Mouse (Mus musculus) mouse embryonic stem cell (cell line): Measurements from ENCODE around the gene Polr3g.

Experiments used
- in situ Hi-C, 2 experiments: fragments of 300-500 bp; cut with MboI; formaldehyde crosslinking; loops; 1 replicate in 1 of 2; 3 replicates in 1 of 2; pipeline ENCODE4 v1.14.3; 2019 to 2020; ENCODE audit warnings: low sequenced_read_pairs in 2 of 2, low pct_unique_long_range_greater_than_20kb in 1 of 2, mixed read lengths in 1 of 2; ENCODE audit not compliant: unreplicated experiment in 1 of 2

Gene Polr3g

GRCm38 (mm10) chr13:81642491-81643149 lies 68.2 kb downstream of the Polr3g start:
- in situ Hi-C loops: loop anchor here (25.0 kb wide), 2 partner anchors 205 to 755 kb away; partner anchors contain the start of gene Arrdc3 (in 1 of the 2)

GRCm38 (mm10) chr13:81641289-81642045 lies 69.3 kb downstream of the Polr3g start:
- in situ Hi-C loops: loop anchor here (25.0 kb wide), 2 partner anchors 204 to 754 kb away; partner anchors contain the start of gene Arrdc3 (in 1 of the 2)

- in situ Hi-C loops: loop anchor here (25.0 kb wide), 2 partner anchors 204 to 754 kb away; partner anchors contain the start of gene Arrdc3 (in 1 of the 2)
These were observed 69.9 kb downstream of the Polr3g start for GRCm38 (mm10) chr13:81640881-81641280.

GRCm38 (mm10) chr13:81639624-81640023 lies 71.2 kb downstream of the Polr3g start:
- in situ Hi-C loops: loop anchor here (25.0 kb wide), 2 partner anchors 202 to 752 kb away; partner anchors contain the start of gene Arrdc3 (in 1 of the 2)

- in situ Hi-C loops: loop anchor here (25.0 kb wide), 2 partner anchors 196 to 746 kb away; partner anchors contain the start of gene Arrdc3 (in 1 of the 2)
These were observed 77.9 kb downstream of the Polr3g start, which contains the start of gene Adgrv1 for GRCm38 (mm10) chr13:81632720-81633415. Gene Adgrv1, minus strand, starts transcription at chr13:81633154.

- in situ Hi-C loops: loop anchor here (25.0 kb wide), 2 partner anchors 193 to 743 kb away; partner anchors contain the start of gene Arrdc3 (in 1 of the 2)
These were observed 80.2 kb downstream of the Polr3g start for GRCm38 (mm10) chr13:81630566-81630965.

- in situ Hi-C loops: loop anchor here (25.0 kb wide), 2 partner anchors 192 to 742 kb away; partner anchors contain the start of gene Arrdc3 (in 1 of the 2)
These were observed 81.4 kb downstream of the Polr3g start for GRCm38 (mm10) chr13:81629395-81629794.

GRCm38 (mm10) chr13:81628631-81629190 lies 82.1 kb downstream of the Polr3g start:
- in situ Hi-C loops: loop anchor here (25.0 kb wide), 2 partner anchors 191 to 741 kb away; partner anchors contain the start of gene Arrdc3 (in 1 of the 2)

- in situ Hi-C loops: loop anchor here (25.0 kb wide), 2 partner anchors 191 to 741 kb away; partner anchors contain the start of gene Arrdc3 (in 1 of the 2)
These were observed 83.0 kb downstream of the Polr3g start for GRCm38 (mm10) chr13:81627861-81628260.
